Mouse (Mus musculus) small intestine, adult 2 months (tissue): ENCODE data around the gene Lmtk2.

Experiments used
- CTCF ChIP-seq: fragments of 200-500 bp; IDR thresholded peaks from 2 replicates; pipeline ENCODE4 v1.5.1; 2012; ENCODE audit warnings: low read depth, mild to moderate bottlenecking, control low read depth, inconsistent platforms, low read length, moderate library complexity, mixed read lengths; ENCODE audit not compliant: insufficient replicate concordance, insufficient read length; ENCODE audit errors: extremely low read depth
- POLR2A ChIP-seq: fragments of 200-500 bp; IDR thresholded peaks from 2 replicates; pipeline ENCODE4 v1.6.1; 2012; ENCODE audit warnings: low read depth, mild to moderate bottlenecking, control low read depth, inconsistent platforms, low read length, moderate library complexity

- no peak for TF ChIP-seq CTCF
- TF ChIP-seq POLR2A, result no peak
Measured at GRCm38 (mm10) chr5:144188422-144188821, 88.2 kb downstream of the Lmtk2 start.
